23 mouse cellular contexts compared by ENCODE assay signal in genomic region chr14:15119745-15120144, GRCm38 (mm10).
DNase-seq lines count a peak whose midpoint lies in the region; ATAC-seq and TF ChIP-seq lines count a peak whose summit lies in the region.
"Had no signal": no experiment of that assay in that cellular context is flagged by ENCODE, and none has a peak within 500 bp of the region (broad histone marks: within the 10 kb centered on the region; RNA-seq: fewer than 3 reads in every experiment).

No protein-coding gene starts in this region.

- H3K27ac ChIP-seq in forebrain, postnatal 0 days (ENCODE audit: low read depth, low read length): no peak overlapping the region
- no peak overlapping the region for H3K27ac ChIP-seq in forebrain, embryonic 15.5 days (replicated peaks)
- H3K27ac ChIP-seq in kidney, adult 2 months (ENCODE audit: insufficient read depth, low read depth, low read length): no peak overlapping the region
- no peak overlapping the region for H3K27ac ChIP-seq in midbrain, postnatal 0 days (ENCODE audit: low read depth, low read length)
- no peak overlapping the region for H3K27ac ChIP-seq in midbrain, embryonic 13.5 days
- no peak overlapping the region for H3K27ac ChIP-seq in cortical plate, adult 2 months (ENCODE audit: insufficient read depth, low read length)
- no peak overlapping the region for H3K27ac ChIP-seq in liver, embryonic 12.5 days
- H3K27ac ChIP-seq: embryonic facial prominence, embryonic 15.5 days; heart, embryonic 15.5 days; hindbrain, embryonic 10.5 days; stomach, embryonic 15.5 days had no signal

- TF ChIP-seq POLR2A in kidney, adult 2 months (IDR thresholded peaks at IDR 0.05; ENCODE audit: low read depth, low read length): no peak
- TF ChIP-seq POLR2A in cortical plate, adult 2 months (IDR thresholded peaks at IDR 0.05; ENCODE audit: extremely low read depth, insufficient read depth, low read length): no peak

- H3K4me1 ChIP-seq in forebrain, postnatal 0 days (ENCODE audit: insufficient read depth): no peaks in the 10 kb centered on the region
- H3K4me1 ChIP-seq in forebrain, embryonic 15.5 days: no peaks in the 10 kb centered on the region
- no peaks in the 10 kb centered on the region for H3K4me1 ChIP-seq in kidney, adult 2 months (ENCODE audit: control insufficient read depth, insufficient read depth, low read length)
- no peaks in the 10 kb centered on the region for H3K4me1 ChIP-seq in midbrain, postnatal 0 days (ENCODE audit: insufficient read depth, low read length)
- H3K4me1 ChIP-seq in midbrain, embryonic 13.5 days (replicated peaks): no peaks in the 10 kb centered on the region
- H3K4me1 ChIP-seq in cortical plate, adult 2 months (ENCODE audit: control insufficient read depth, insufficient read depth, low read length): no peaks in the 10 kb centered on the region
- H3K4me1 ChIP-seq in liver, embryonic 12.5 days: no peaks in the 10 kb centered on the region
- H3K4me1 ChIP-seq: embryonic facial prominence, embryonic 15.5 days; heart, embryonic 15.5 days; hindbrain, embryonic 10.5 days; megakaryocyte, embryonic 14.5 days; stomach, embryonic 15.5 days had no signal

- 64% methylated on average over 2 of the region's 2 CpGs for WGBS in forebrain, postnatal 0 days
- WGBS in forebrain, embryonic 15.5 days: 66% methylated on average over 2 of the region's 2 CpGs
- WGBS in kidney, adult 2 months: 40% methylated on average over 2 of the region's 2 CpGs
- 64% methylated on average over 2 of the region's 2 CpGs for WGBS in midbrain, postnatal 0 days
- WGBS in midbrain, embryonic 13.5 days: 70% methylated on average over 2 of the region's 2 CpGs
- whole genome bisulfite sequencing in liver, embryonic 12.5 days (ENCODE audit: insufficient replicate concordance): 25% methylated on average over 2 of the region's 2 CpGs

- no peaks in the 10 kb centered on the region for H3K9me3 ChIP-seq in forebrain, postnatal 0 days (ENCODE audit: low read length)
- no peaks in the 10 kb centered on the region for H3K9me3 ChIP-seq in forebrain, embryonic 15.5 days
- no peaks in the 10 kb centered on the region for H3K9me3 ChIP-seq in midbrain, postnatal 0 days (ENCODE audit: low read length)
- no peaks in the 10 kb centered on the region for H3K9me3 ChIP-seq in midbrain, embryonic 13.5 days
- no peaks in the 10 kb centered on the region for H3K9me3 ChIP-seq in liver, embryonic 12.5 days (replicated peaks)
- H3K9me3 ChIP-seq: embryonic facial prominence, embryonic 15.5 days; heart, embryonic 15.5 days; hindbrain, embryonic 10.5 days; megakaryocyte, embryonic 14.5 days; stomach, embryonic 15.5 days had no signal

- no peak for ATAC-seq in forebrain, postnatal 0 days
- no peak for ATAC-seq in forebrain, embryonic 15.5 days (replicated peaks)
- no peak for ATAC-seq in midbrain, postnatal 0 days (ENCODE audit: low FRiP score)
- ATAC-seq in midbrain, embryonic 13.5 days: no peak
- no peak for ATAC-seq in liver, embryonic 12.5 days
- ATAC-seq: liver, postnatal 0 days; Patski had no signal

- H3K4me3 ChIP-seq in forebrain, postnatal 0 days (ENCODE audit: low read depth, low read length): no peak overlapping the region
- no peak overlapping the region for H3K4me3 ChIP-seq in forebrain, embryonic 15.5 days
- H3K4me3 ChIP-seq in kidney, adult 2 months (ENCODE audit: insufficient read depth, low read depth, low read length): no peak overlapping the region
- no peak overlapping the region for H3K4me3 ChIP-seq in midbrain, postnatal 0 days (ENCODE audit: low read depth, low read length)
- H3K4me3 ChIP-seq in midbrain, embryonic 13.5 days (replicated peaks): no peak overlapping the region
- no peak overlapping the region for H3K4me3 ChIP-seq in cortical plate, adult 2 months (ENCODE audit: insufficient read depth, low read length)
- no peak overlapping the region for H3K4me3 ChIP-seq in liver, embryonic 12.5 days
- H3K4me3 ChIP-seq: embryonic facial prominence, embryonic 15.5 days; heart, embryonic 15.5 days; hindbrain, embryonic 10.5 days; megakaryocyte, embryonic 14.5 days; stomach, embryonic 15.5 days had no signal

- no peak overlapping the region for H3K4me2 ChIP-seq in forebrain, postnatal 0 days (ENCODE audit: low read depth)
- H3K4me2 ChIP-seq in forebrain, embryonic 15.5 days (replicated peaks): no peak overlapping the region
- no peak overlapping the region for H3K4me2 ChIP-seq in midbrain, postnatal 0 days (ENCODE audit: low read depth, low read length, poor library complexity, severe bottlenecking)
- H3K4me2 ChIP-seq in midbrain, embryonic 13.5 days (replicated peaks): no peak overlapping the region
- H3K4me2 ChIP-seq in liver, embryonic 12.5 days: no peak overlapping the region
- H3K4me2 ChIP-seq: embryonic facial prominence, embryonic 15.5 days; heart, embryonic 15.5 days; stomach, embryonic 15.5 days had no signal

- H3K9ac ChIP-seq in forebrain, postnatal 0 days: no peak overlapping the region
- H3K9ac ChIP-seq in forebrain, embryonic 15.5 days (replicated peaks): no peak overlapping the region
- no peak overlapping the region for H3K9ac ChIP-seq in midbrain, postnatal 0 days (replicated peaks; ENCODE audit: low read length, poor library complexity, severe bottlenecking)
- H3K9ac ChIP-seq in midbrain, embryonic 13.5 days (replicated peaks): no peak overlapping the region
- no peak overlapping the region for H3K9ac ChIP-seq in liver, embryonic 12.5 days
- H3K9ac ChIP-seq: embryonic facial prominence, embryonic 15.5 days; heart, embryonic 15.5 days; liver, postnatal 0 days; stomach, embryonic 15.5 days had no signal

- DNase-seq in forebrain, postnatal 0 days: peak; percentile 16
- peak; percentile 5 for DNase-seq in kidney, adult 2 months
- no peak for DNase-seq in kidney, postnatal 4 days
- DNase-seq in midbrain, postnatal 0 days (ENCODE audit: low spot score): peak; percentile 10
- DNase-seq: adrenal gland, adult 8-10 months; gastrocnemius, postnatal 14 days; kidney, adult 9 months; left cerebral cortex, postnatal 4 days; liver; liver, postnatal 0 days; lung, postnatal 14 days; right cerebral cortex, postnatal 25 days; thymus, postnatal 25 days had no signal

- H3K36me3 ChIP-seq in forebrain, postnatal 0 days (ENCODE audit: insufficient read depth): no peaks in the 10 kb centered on the region
- H3K36me3 ChIP-seq in forebrain, embryonic 15.5 days: no peaks in the 10 kb centered on the region
- no peaks in the 10 kb centered on the region for H3K36me3 ChIP-seq in kidney, adult 2 months (ENCODE audit: control insufficient read depth, insufficient read depth, low read length)
- no peaks in the 10 kb centered on the region for H3K36me3 ChIP-seq in midbrain, postnatal 0 days (ENCODE audit: insufficient read depth, low read length)
- H3K36me3 ChIP-seq in midbrain, embryonic 13.5 days: no peaks in the 10 kb centered on the region
- H3K36me3 ChIP-seq in liver, embryonic 12.5 days: no peaks in the 10 kb centered on the region
- H3K36me3 ChIP-seq: embryonic facial prominence, embryonic 15.5 days; heart, embryonic 15.5 days; hindbrain, embryonic 10.5 days; stomach, embryonic 15.5 days had no signal

- no peaks in the 10 kb centered on the region for H3K27me3 ChIP-seq in forebrain, postnatal 0 days (ENCODE audit: insufficient read depth, low read length)
- H3K27me3 ChIP-seq in forebrain, embryonic 15.5 days: no peaks in the 10 kb centered on the region
- H3K27me3 ChIP-seq in kidney, adult 2 months (replicated peaks; ENCODE audit: control insufficient read depth, insufficient read depth, low read length): no peaks in the 10 kb centered on the region
- H3K27me3 ChIP-seq in midbrain, postnatal 0 days (ENCODE audit: insufficient read depth, low read length): no peaks in the 10 kb centered on the region
- H3K27me3 ChIP-seq in midbrain, embryonic 13.5 days: no peaks in the 10 kb centered on the region
- no peaks in the 10 kb centered on the region for H3K27me3 ChIP-seq in liver, embryonic 12.5 days (replicated peaks)
- H3K27me3 ChIP-seq: embryonic facial prominence, embryonic 15.5 days; heart, embryonic 15.5 days; megakaryocyte, embryonic 14.5 days; Patski; stomach, embryonic 15.5 days had no signal

- TF ChIP-seq CTCF in forebrain, postnatal 0 days (IDR thresholded peaks at IDR 0.05; ENCODE audit: low read depth): peak; percentile 51
- no peak; the same call in 1 of the 2 replicates for TF ChIP-seq CTCF in kidney, adult 2 months (conservative IDR thresholded peaks at IDR 0.05; ENCODE audit: insufficient read depth, insufficient read length, low read depth, low read length)
- peak; percentile 68 for TF ChIP-seq CTCF in midbrain, postnatal 0 days (IDR thresholded peaks at IDR 0.05)
- peak; percentile 41; the same call in 1 of the 2 replicates for TF ChIP-seq CTCF in cortical plate, adult 2 months (IDR thresholded peaks at IDR 0.05; ENCODE audit: extremely low read depth, insufficient read depth, low read length)

Comparison
In these comparisons a context has a peak if more than half of its experiments do, and no peak if none do; other contexts are left out.
1. DNase-seq: peak in forebrain, postnatal 0 days (single experiment), kidney, adult 2 months (single experiment) and midbrain, postnatal 0 days (single experiment); none in kidney, postnatal 4 days (0 of 2).